Mouse (Mus musculus): ENCODE measurements around the gene Gipc3. TPM values are rescaled to one million over a fixed set of nuclear protein-coding genes. Genes with fewer than 3 reads are reported as not detected.
A peak's percentile ranks its signal among the peaks of the same experiment; 100 is the strongest.

Gipc3 gene
- polyA plus RNA-seq, 1 experiment from 2014 or later: 0.04 TPM

DNA sequence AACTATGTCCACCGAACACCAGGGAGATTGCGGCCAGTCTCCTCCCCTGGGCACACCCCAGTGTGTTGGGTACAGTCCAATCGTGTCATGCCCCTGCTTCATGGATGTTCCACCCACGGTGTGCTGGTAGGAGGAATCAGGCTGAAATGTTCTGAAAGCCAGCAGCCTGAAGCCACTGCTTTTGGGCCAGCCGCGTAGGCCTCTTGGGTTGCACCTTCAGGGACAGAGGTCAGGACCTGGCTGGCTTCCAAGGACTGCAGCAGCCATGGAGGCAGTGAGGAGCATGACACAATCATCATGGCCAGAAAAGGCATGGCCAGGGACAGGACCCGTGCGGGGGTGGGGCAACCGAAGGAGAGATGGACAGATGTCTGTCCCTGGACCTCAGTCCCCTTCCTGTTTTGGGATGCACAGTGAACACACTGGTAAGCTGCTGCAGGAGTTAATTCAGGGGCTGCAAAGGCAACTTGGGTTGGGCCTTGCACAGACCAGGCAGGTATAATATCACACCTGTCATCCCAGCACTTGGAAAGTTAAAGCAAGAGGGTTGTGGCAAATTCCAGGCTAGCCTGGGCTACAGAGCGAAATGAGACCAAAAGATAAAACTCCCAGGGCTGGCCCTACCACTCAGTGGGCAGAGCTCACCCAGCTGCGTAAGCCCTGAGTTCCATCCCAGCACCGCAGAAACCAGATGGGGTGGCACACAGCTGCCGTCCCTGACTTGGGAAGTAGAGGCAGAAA is 24.3 kb downstream of the Gipc3 start:
- peak overlapping the region; percentile 72 for H3K4me2 ChIP-seq (ENCODE audit: low read depth, low read length)
- WGBS: 85% methylated on average over 13 of the region's 13 CpGs
- H3K36me3 ChIP-seq (ENCODE audit: control insufficient read depth, insufficient read depth, low read length): peaks cover 58% of the 10 kb centered on the region
- peaks cover 12% of the 10 kb centered on the region; the same call in 1 of the 2 replicates for H3K4me1 ChIP-seq (ENCODE audit: control insufficient read depth, insufficient read depth, low read length)
- H3K27ac ChIP-seq (replicated peaks; ENCODE audit: low read depth, low read length): peak overlapping the region; percentile 93; the same call in 1 of the 2 replicates
- no peaks in the 10 kb centered on the region for H3K27me3 ChIP-seq (replicated peaks; ENCODE audit: control insufficient read depth, insufficient read depth, low read length)
- ATAC-seq (ENCODE audit: low read depth) (no peak), DNase-seq (ENCODE audit: low spot score) (no peak)
- H3K9ac ChIP-seq (ENCODE audit: low read depth, low read length): 0 out of 2 replicates have a peak overlapping the region, but pooled peaks have one; percentile 34
- H3K4me3 ChIP-seq (ENCODE audit: low read depth, low read length): no peak overlapping the region; the same call in 1 of the 2 replicates
- H3K9me3 ChIP-seq (ENCODE audit: control insufficient read depth, low read length): no peaks in the 10 kb centered on the region

DNA sequence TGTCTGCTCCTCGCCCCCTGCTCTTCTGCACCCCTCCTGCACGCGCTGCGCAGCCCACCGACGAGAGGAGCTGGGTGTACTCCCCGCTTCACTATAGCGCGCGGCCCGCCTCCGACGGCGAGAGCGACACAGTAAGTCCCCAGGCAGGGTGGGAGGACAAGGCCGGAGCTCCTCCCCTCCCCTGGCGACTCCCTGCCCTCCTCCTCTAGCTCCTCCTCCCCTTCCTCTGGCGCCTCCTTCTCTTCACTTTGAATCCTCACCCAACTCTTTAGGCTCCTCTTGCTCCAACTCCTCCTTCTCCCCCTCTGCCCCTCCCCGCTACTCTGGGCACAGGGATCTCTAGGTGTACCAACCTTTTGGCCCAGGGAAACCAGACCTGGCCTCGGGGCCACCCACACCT is 25.8 kb downstream of the Gipc3 start:
- no peaks in the 10 kb centered on the region for H3K27me3 ChIP-seq (replicated peaks; ENCODE audit: control insufficient read depth, insufficient read depth, low read length)

DNA sequence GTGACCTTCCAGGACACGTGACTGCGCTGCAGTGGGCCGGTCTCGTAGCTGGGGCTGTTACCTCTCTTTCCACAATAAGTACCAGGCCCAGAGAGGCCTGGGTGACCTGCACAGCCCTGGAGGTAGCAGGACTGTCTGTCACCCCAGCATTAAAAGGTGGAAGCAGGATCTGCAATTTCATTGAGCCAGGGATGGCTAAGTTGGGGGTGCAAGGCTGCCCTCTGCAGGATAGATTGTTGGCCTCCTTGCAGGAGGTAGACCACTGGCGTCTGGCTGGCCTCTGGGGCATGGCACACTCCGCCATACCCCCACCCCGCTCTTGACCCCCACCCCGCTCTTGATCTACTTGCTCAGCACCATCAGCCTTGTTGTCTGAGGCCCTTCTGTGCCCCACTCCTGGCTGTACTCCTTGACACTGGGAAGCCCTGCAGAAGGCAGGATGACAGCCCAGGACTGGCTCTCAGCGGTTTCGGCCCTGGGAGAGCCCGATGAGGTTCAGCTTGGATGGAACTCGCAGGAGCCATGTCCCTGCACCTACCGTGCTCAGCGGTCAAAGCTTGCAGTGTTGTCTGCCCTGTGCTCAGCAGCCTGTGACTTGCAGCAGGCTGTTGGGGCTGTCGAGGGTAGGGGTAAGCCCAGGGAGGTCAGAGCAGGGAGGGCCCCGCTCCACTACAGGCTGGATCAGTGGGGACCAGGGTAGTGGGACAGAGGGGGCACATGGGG is 26.6 kb downstream of the Gipc3 start:
- Histone ChIP-seq H3K27ac (replicated peaks; ENCODE audit: low read depth, low read length) (peak overlapping the region; percentile 39), H3K27me3 (replicated peaks; ENCODE audit: control insufficient read depth, insufficient read depth, low read length) (no peaks in the 10 kb centered on the region), H3K9me3 (ENCODE audit: control insufficient read depth, low read length) (no peaks in the 10 kb centered on the region), H3K9ac (ENCODE audit: low read depth, low read length) (peak overlapping the region; percentile 47), H3K4me1 (ENCODE audit: control insufficient read depth, insufficient read depth, low read length) (peaks cover 12% of the 10 kb centered on the region; the same call in 1 of the 2 replicates), H3K4me3 (ENCODE audit: low read depth, low read length) (peak overlapping the region; percentile 25), H3K4me2 (ENCODE audit: low read depth, low read length) (peak overlapping the region; percentile 56), H3K36me3 (ENCODE audit: control insufficient read depth, insufficient read depth, low read length) (peaks cover 64% of the 10 kb centered on the region)
- WGBS: 43% methylated on average over 13 of the region's 16 CpGs
- ATAC-seq (ENCODE audit: low read depth): no peak
- DNase-seq (ENCODE audit: low spot score): no peak

More for the DNA sequence above, 25.8 kb downstream of the Gipc3 start:
- Histone ChIP-seq H3K4me2 (ENCODE audit: low read depth, low read length) (peak overlapping the region; percentile 56), H3K36me3 (ENCODE audit: control insufficient read depth, insufficient read depth, low read length) (peaks cover 58% of the 10 kb centered on the region), H3K4me1 (ENCODE audit: control insufficient read depth, insufficient read depth, low read length) (peaks cover 12% of the 10 kb centered on the region; the same call in 1 of the 2 replicates), H3K9me3 (ENCODE audit: control insufficient read depth, low read length) (no peaks in the 10 kb centered on the region), H3K9ac (ENCODE audit: low read depth, low read length) (peak overlapping the region; percentile 47), H3K27ac (replicated peaks; ENCODE audit: low read depth, low read length) (no peak overlapping the region), H3K4me3 (ENCODE audit: low read depth, low read length) (peak overlapping the region; percentile 25)
- WGBS: 22% methylated on average over 17 of the region's 20 CpGs
- no peak for ATAC-seq (ENCODE audit: low read depth)
- peak; percentile 81 for DNase-seq (ENCODE audit: low spot score)

DNA sequence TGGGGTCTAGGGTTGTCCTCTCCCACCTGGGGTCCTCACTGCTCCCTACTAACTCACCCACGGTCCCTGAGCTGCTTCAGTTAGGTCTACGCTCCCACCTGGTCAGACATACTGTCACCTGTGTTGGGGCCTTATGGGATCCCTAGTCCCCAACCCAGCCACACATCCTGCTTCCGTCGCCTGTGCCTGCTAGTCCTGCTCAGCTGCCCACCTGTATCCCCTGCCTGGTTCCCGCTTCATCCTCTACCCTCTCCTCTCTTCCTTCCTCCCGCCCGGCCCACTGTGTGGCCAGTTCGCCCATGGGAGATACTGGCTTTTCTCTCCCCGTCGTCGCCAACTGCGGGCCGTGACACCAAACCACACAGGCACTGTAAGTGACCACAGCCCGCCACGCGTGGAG is 27.5 kb downstream of the Gipc3 start:
- no peak for ATAC-seq (ENCODE audit: low read depth)
- 91% methylated on average over 16 of the region's 16 CpGs for WGBS
- Histone ChIP-seq H3K4me3 (ENCODE audit: low read depth, low read length) (no peak overlapping the region), H3K27ac (replicated peaks; ENCODE audit: low read depth, low read length) (no peak overlapping the region), H3K4me1 (ENCODE audit: control insufficient read depth, insufficient read depth, low read length) (peaks cover 12% of the 10 kb centered on the region; the same call in 1 of the 2 replicates), H3K9ac (ENCODE audit: low read depth, low read length) (no peak overlapping the region), H3K36me3 (ENCODE audit: control insufficient read depth, insufficient read depth, low read length) (peaks cover 73% of the 10 kb centered on the region), H3K4me2 (ENCODE audit: low read depth, low read length) (no peak overlapping the region), H3K27me3 (replicated peaks; ENCODE audit: control insufficient read depth, insufficient read depth, low read length) (no peaks in the 10 kb centered on the region), H3K9me3 (ENCODE audit: control insufficient read depth, low read length) (no peaks in the 10 kb centered on the region)
- DNase-seq (ENCODE audit: low spot score): no peak

DNA sequence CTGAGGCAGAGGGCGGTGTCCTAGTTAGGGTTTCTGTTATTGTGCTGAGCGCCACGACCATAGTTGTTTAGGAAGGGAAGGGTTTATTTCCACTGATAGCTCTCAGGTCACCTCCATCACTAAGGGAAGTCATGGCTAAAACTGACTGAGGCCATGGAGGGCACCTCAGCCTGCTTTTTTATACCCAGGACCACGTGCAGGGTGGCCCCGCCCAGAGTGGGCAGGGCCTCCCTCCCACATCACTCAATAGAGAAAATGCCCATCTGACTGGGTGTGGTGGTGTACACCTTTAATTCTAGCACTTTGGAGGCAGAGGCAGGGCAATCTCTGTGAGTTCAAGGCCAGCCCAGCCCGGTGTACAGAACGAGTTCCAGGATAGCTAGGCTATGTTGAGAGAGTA is 28.9 kb downstream of the Gipc3 start:
- DNase-seq (ENCODE audit: low spot score) (no peak), ATAC-seq (ENCODE audit: low read depth) (no peak)
- WGBS: 78% methylated on average over 7 of the region's 7 CpGs
- Histone ChIP-seq H3K4me3 (ENCODE audit: low read depth, low read length) (no peak overlapping the region), H3K4me1 (ENCODE audit: control insufficient read depth, insufficient read depth, low read length) (0 out of 2 replicates have a peak, but pooled peaks cover 5% of the 10 kb centered on the region), H3K36me3 (ENCODE audit: control insufficient read depth, insufficient read depth, low read length) (peaks cover 87% of the 10 kb centered on the region), H3K4me2 (ENCODE audit: low read depth, low read length) (no peak overlapping the region), H3K27ac (replicated peaks; ENCODE audit: low read depth, low read length) (no peak overlapping the region), H3K27me3 (replicated peaks; ENCODE audit: control insufficient read depth, insufficient read depth, low read length) (no peaks in the 10 kb centered on the region), H3K9ac (ENCODE audit: low read depth, low read length) (no peak overlapping the region), H3K9me3 (ENCODE audit: control insufficient read depth, low read length) (no peaks in the 10 kb centered on the region)

DNA sequence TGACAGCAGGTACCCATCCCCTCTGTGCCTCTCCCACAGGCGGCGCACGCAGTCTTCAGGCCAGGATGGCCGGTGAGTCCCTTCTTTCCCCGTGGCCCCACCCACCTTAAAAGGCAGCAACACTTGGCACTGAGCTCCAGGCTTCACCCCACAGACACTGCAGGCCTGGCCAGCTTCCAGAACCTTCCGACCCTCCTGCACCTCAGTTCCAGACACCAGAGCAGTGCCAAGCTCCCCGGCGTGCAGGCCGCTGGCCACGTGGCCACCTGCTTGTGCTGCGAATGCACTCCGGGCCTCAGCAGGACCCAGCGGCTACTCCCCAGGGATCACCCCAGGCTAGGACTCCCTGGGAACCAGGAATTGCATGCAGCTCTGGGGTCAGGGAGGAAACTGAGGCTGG is 29.5 kb downstream of the Gipc3 start:
- no peaks in the 10 kb centered on the region for H3K9me3 ChIP-seq (ENCODE audit: control insufficient read depth, low read length)
- H3K27me3 ChIP-seq (replicated peaks; ENCODE audit: control insufficient read depth, insufficient read depth, low read length): no peaks in the 10 kb centered on the region
- H3K4me2 ChIP-seq (ENCODE audit: low read depth, low read length): no peak overlapping the region
- H3K9ac ChIP-seq (ENCODE audit: low read depth, low read length): no peak overlapping the region
- DNase-seq (ENCODE audit: low spot score) (no peak), ATAC-seq (ENCODE audit: low read depth) (no peak)
- H3K27ac ChIP-seq (replicated peaks; ENCODE audit: low read depth, low read length): no peak overlapping the region
- 0 out of 2 replicates have a peak, but pooled peaks cover 5% of the 10 kb centered on the region for H3K4me1 ChIP-seq (ENCODE audit: control insufficient read depth, insufficient read depth, low read length)
- H3K36me3 ChIP-seq (ENCODE audit: control insufficient read depth, insufficient read depth, low read length): peaks cover 90% of the 10 kb centered on the region
- WGBS: 93% methylated on average over 13 of the region's 13 CpGs
- no peak overlapping the region for H3K4me3 ChIP-seq (ENCODE audit: low read depth, low read length)

DNA sequence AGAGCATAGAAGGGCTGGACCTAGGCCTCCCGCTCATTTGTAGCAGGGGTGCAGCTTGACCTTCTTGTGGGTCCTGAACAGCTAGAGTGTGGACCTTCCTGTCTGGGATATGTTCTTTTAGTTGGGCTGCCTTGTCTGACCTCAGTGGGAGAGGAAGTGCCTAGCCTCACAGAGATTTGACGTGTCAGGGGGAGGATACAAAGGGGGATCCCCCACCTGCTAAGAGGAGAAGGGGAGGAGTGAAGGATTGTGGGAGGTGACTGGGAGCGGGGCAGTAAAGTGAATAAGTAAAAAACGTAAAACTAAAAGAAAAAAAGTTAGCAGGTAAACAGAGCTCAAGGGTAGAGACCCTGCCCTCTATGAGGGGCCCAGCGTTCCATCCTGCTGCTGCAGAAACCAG is 33.5 kb downstream of the Gipc3 start:
- Histone ChIP-seq H3K9me3 (ENCODE audit: control insufficient read depth, low read length) (no peaks in the 10 kb centered on the region), H3K27ac (replicated peaks; ENCODE audit: low read depth, low read length) (no peak overlapping the region), H3K4me2 (ENCODE audit: low read depth, low read length) (no peak overlapping the region), H3K9ac (ENCODE audit: low read depth, low read length) (no peak overlapping the region), H3K36me3 (ENCODE audit: control insufficient read depth, insufficient read depth, low read length) (peaks cover 89% of the 10 kb centered on the region), H3K4me1 (ENCODE audit: control insufficient read depth, insufficient read depth, low read length) (no peaks in the 10 kb centered on the region), H3K27me3 (replicated peaks; ENCODE audit: control insufficient read depth, insufficient read depth, low read length) (no peaks in the 10 kb centered on the region), H3K4me3 (ENCODE audit: low read depth, low read length) (no peak overlapping the region)
- WGBS: 95% methylated on average over 5 of the region's 5 CpGs
- no peak for DNase-seq (ENCODE audit: low spot score)
- no peak for ATAC-seq (ENCODE audit: low read depth)

DNA sequence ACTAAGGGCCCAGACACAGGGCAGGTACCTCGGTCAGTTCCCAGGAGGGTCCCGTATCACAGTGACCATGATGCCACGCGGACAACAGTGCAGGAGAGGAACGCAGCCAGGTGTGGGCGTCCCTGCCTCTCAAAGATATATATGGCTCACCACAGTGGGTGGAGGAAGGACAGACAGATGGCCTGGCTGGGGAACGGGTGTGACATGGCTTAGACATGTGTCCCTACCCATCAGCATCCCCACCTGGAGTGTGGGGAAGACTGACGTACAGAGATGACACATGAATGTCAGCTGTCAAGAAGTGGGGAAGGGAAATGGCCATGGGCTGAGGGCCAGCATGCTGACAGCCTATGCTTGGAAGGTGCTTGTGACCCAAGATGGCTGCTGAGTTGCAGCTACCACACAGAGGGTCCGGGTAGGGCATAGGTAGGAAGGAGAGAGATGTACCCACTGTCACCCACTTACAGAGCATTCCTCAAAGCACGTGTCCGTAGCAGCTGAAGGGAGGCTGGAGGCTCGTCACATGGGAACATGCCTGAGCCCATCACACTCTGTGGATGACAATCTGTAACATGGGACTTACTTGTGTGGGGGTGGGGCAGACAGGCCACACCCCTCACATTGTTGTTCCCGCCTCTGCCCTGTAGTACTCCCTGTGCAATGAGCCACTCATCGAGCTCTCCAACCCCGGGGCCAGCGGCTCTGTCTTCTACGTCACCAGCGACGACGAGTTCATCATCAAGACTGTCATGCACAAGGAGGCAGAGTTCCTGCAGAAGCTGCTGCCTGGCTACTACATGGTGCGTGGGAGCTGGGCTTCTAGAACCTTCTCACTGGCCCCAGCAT is 36.0 kb downstream of the Gipc3 start:
- 90% methylated on average over 21 of the region's 21 CpGs for WGBS
- ATAC-seq (ENCODE audit: low read depth) (no peak), DNase-seq (ENCODE audit: low spot score) (no peak)
- H3K27me3 ChIP-seq (replicated peaks; ENCODE audit: control insufficient read depth, insufficient read depth, low read length): no peaks in the 10 kb centered on the region
- H3K36me3 ChIP-seq (ENCODE audit: control insufficient read depth, insufficient read depth, low read length): peaks cover 64% of the 10 kb centered on the region
- no peak overlapping the region for H3K4me2 ChIP-seq (ENCODE audit: low read depth, low read length)
- H3K9me3 ChIP-seq (ENCODE audit: control insufficient read depth, low read length): no peaks in the 10 kb centered on the region
- no peak overlapping the region for H3K4me3 ChIP-seq (ENCODE audit: low read depth, low read length)
- no peak overlapping the region for H3K27ac ChIP-seq (replicated peaks; ENCODE audit: low read depth, low read length)
- H3K9ac ChIP-seq (ENCODE audit: low read depth, low read length): no peak overlapping the region
- H3K4me1 ChIP-seq (ENCODE audit: control insufficient read depth, insufficient read depth, low read length): peaks cover 6% of the 10 kb centered on the region; the same call in 1 of the 2 replicates

All from embryonic facial prominence, embryonic 14.5 days (tissue).